Mouse (Mus musculus) bone marrow macrophage, adult 2 months (primary cell): Measurements from ENCODE around the gene Pla2g6.

Experiments
- CTCF ChIP-seq: IDR thresholded peaks from 2 replicates; pipeline ENCODE4 v1.5.1; 2012; ENCODE audit warnings: low read depth, mild to moderate bottlenecking, low read length, moderate library complexity
- POLR2A ChIP-seq: IDR thresholded peaks from 2 replicates; pipeline ENCODE4 v1.6.1; 2012; ENCODE audit warnings: mild to moderate bottlenecking, low read depth, low read length, borderline replicate concordance

DNA sequence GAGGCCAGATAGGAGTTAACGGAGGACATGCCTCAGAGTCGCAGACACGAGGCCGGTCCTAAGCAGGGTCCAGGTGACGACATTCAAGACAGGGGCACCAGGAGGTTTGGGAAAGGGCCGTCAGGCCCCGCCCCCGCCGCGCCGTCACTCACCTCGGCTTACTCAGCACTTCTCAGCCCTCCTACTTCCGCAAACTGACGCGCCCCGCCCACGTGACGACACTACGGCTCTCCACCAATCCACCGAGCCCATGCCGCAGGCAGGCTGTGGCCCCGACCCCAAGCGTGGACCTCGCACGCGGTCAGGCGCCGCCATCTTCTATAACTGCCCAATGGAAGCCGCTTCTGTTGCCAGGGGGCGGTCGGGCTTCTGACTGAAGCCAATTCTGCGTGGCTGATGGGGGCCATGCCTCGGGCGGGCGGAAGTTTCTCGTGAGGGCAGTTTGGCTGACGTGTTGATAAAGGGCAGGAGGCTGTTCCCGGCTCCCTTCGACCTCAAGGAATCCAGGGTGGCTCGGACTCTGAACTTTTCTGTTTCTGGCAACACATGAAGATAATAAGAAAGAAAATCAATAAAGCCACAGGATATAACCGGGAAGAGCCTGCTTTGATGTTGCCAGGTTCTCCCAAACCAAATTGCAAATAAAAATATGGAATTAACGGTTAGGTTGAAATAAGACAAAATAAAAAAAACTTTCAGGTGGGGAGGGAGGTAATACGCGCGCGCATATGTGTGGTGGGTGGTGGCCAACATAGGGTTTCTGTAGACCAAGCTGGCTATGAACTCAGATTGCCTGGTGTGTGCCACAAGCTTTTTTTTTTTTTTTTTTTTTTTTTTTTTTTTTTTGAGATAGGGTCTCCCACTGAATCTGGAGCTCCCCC lies at the start of gene Pla2g6:
- no peak for TF ChIP-seq CTCF
- TF ChIP-seq POLR2A = no peak
